Mouse (Mus musculus) limb, embryonic 12.5 days (tissue): ENCODE measurements around the gene Ncstn. TPM values are rescaled to one million over a fixed set of nuclear protein-coding genes. Genes with fewer than 3 reads are reported as not detected.
A peak's percentile ranks its signal among the peaks of the same experiment; 100 is the strongest.

ENCODE experiments used
- ATAC-seq: fragments of 200-750 bp; cut with Nextera tagmentation; 2 replicates; pipeline ENCODE4 v1.8.0; 2017; ENCODE audit warnings: low read depth, moderate TSS enrichment; ENCODE audit not compliant: insufficient number of reproducible peaks, insufficient read depth, low FRiP score, low TSS enrichment
- H3K27ac ChIP-seq: fragments of 300-500 bp; sonication (generic); 2 replicates; pipeline ENCODE4 v1.5.1; 2016; ENCODE audit warnings: mild to moderate bottlenecking, moderate library complexity
- H3K27me3 ChIP-seq: fragments of 300-500 bp; sonication (generic); 2 replicates; pipeline ENCODE4 v1.6.1; 2016; ENCODE audit warnings: mild to moderate bottlenecking, moderate library complexity
- H3K36me3 ChIP-seq: fragments of 300-500 bp; sonication (generic); 2 replicates; pipeline ENCODE4 v1.6.1; 2016; ENCODE audit warnings: mild to moderate bottlenecking, moderate library complexity
- H3K4me1 ChIP-seq: fragments of 300-500 bp; sonication (generic); replicated peaks from 2 replicates; pipeline ENCODE4 v1.6.1; 2016
- H3K4me2 ChIP-seq: fragments of 300-500 bp; sonication (generic); 2 replicates; pipeline ENCODE4 v1.6.1; 2016; ENCODE audit warnings: mild to moderate bottlenecking, moderate library complexity
- H3K4me3 ChIP-seq: fragments of 300-500 bp; sonication (generic); replicated peaks from 2 replicates; pipeline ENCODE4 v1.5.1; 2016; ENCODE audit warnings: mild to moderate bottlenecking
- H3K9ac ChIP-seq: fragments of 300-500 bp; sonication (generic); replicated peaks from 2 replicates; pipeline ENCODE4 v1.6.1; 2016; ENCODE audit warnings: mild to moderate bottlenecking, moderate library complexity
- H3K9me3 ChIP-seq: fragments of 300-500 bp; sonication (generic); 2 replicates; pipeline ENCODE4 v1.6.1; 2016; ENCODE audit warnings: mild to moderate bottlenecking, moderate library complexity
- WGBS: fragments of 180-500 bp; shearing (Covaris S2); methylation state at CpG from one replicate; pipeline ENCODE4 v1.1.7; 2016; 5-methylcytosine and 5-hydroxymethylcytosine counted together
- polyA plus RNA-seq: library from polyadenylated mRNA; unstranded; fragments of >200 nt; fragmentation: Nextera tagmentation; extraction: Ambion mirVana; gene quantifications from 2 replicates; pipeline ENCODE4 v1.2.1, GENCODE M21; 2016

Ncstn gene
- polyA plus RNA-seq, 1 experiment from 2014 or later = 86.6 TPM

GRCm38 (mm10) chr1:172116948-172117347 lies 34.4 kb upstream of the Ncstn start:
- peaks cover 99% of the 10 kb centered on the region for H3K36me3 ChIP-seq
- H3K4me1 ChIP-seq = no peaks in the 10 kb centered on the region
- no peak overlapping the region for H3K4me3 ChIP-seq
- no peak overlapping the region for H3K9ac ChIP-seq
- H3K27me3 ChIP-seq = no peaks in the 10 kb centered on the region
- H3K4me2 ChIP-seq = no peak overlapping the region
- H3K27ac ChIP-seq = no peak overlapping the region
- no peak for ATAC-seq
- H3K9me3 ChIP-seq = no peaks in the 10 kb centered on the region
- WGBS = 93% methylated on average over 5 of the region's 5 CpGs

GRCm38 (mm10) chr1:172107777-172108477 lies 25.3 kb upstream of the Ncstn start:
- 83% methylated on average over 10 of the region's 10 CpGs for WGBS
- no peaks in the 10 kb centered on the region for H3K9me3 ChIP-seq
- H3K36me3 ChIP-seq = peaks cover 99% of the 10 kb centered on the region
- H3K4me1 ChIP-seq = peaks cover 8% of the 10 kb centered on the region
- H3K4me2 ChIP-seq = no peak overlapping the region
- H3K27me3 ChIP-seq = no peaks in the 10 kb centered on the region
- no peak overlapping the region for H3K9ac ChIP-seq
- no peak overlapping the region for H3K4me3 ChIP-seq
- no peak overlapping the region for H3K27ac ChIP-seq
- ATAC-seq = no peak

- Histone ChIP-seq H3K9me3 (no peaks in the 10 kb centered on the region), H3K4me2 (no peak overlapping the region), H3K36me3 (peaks cover 98% of the 10 kb centered on the region), H3K4me3 (no peak overlapping the region), H3K9ac (no peak overlapping the region), H3K4me1 (peaks cover 8% of the 10 kb centered on the region), H3K27ac (no peak overlapping the region), H3K27me3 (no peaks in the 10 kb centered on the region)
- WGBS = 60% methylated on average over 11 of the region's 11 CpGs
- ATAC-seq = no peak; the same call in 1 of the 2 replicates
Observed at GRCm38 (mm10) chr1:172105101-172105500, 22.5 kb upstream of the Ncstn start.

- peaks cover 8% of the 10 kb centered on the region for H3K4me1 ChIP-seq
- ATAC-seq = no peak
- H3K4me2 ChIP-seq = no peak overlapping the region
- H3K36me3 ChIP-seq = peaks cover 94% of the 10 kb centered on the region
- H3K4me3 ChIP-seq = no peak overlapping the region
- 93% methylated on average over 4 of the region's 4 CpGs for WGBS
- H3K9ac ChIP-seq = no peak overlapping the region
- H3K9me3 ChIP-seq = no peaks in the 10 kb centered on the region
- H3K27me3 ChIP-seq = no peaks in the 10 kb centered on the region
- H3K27ac ChIP-seq = no peak overlapping the region
Observed at GRCm38 (mm10) chr1:172103619-172104018, 21.0 kb upstream of the Ncstn start.

GRCm38 (mm10) chr1:172099325-172100033 lies 16.9 kb upstream of the Ncstn start:
- Histone ChIP-seq H3K4me1 (peaks cover 2% of the 10 kb centered on the region; the same call in 1 of the 2 replicates), H3K4me3 (no peak overlapping the region), H3K9ac (no peak overlapping the region), H3K27me3 (no peaks in the 10 kb centered on the region), H3K36me3 (peaks cover 90% of the 10 kb centered on the region), H3K9me3 (no peaks in the 10 kb centered on the region), H3K4me2 (no peak overlapping the region), H3K27ac (no peak overlapping the region)
- WGBS = 91% methylated on average over 6 of the region's 6 CpGs
- ATAC-seq = no peak

- Histone ChIP-seq H3K4me1 (no peaks in the 10 kb centered on the region), H3K36me3 (peaks cover 88% of the 10 kb centered on the region), H3K4me3 (no peak overlapping the region), H3K4me2 (no peak overlapping the region), H3K27ac (no peak overlapping the region), H3K9me3 (no peaks in the 10 kb centered on the region), H3K27me3 (no peaks in the 10 kb centered on the region), H3K9ac (no peak overlapping the region)
- ATAC-seq = no peak
- 82% methylated on average over 6 of the region's 6 CpGs for WGBS
Observed at GRCm38 (mm10) chr1:172095202-172095601, 12.6 kb upstream of the Ncstn start.

GRCm38 (mm10) chr1:172094295-172094694 lies 11.7 kb upstream of the Ncstn start:
- ATAC-seq = no peak
- no peaks in the 10 kb centered on the region for H3K9me3 ChIP-seq
- H3K36me3 ChIP-seq = peaks cover 88% of the 10 kb centered on the region
- no peaks in the 10 kb centered on the region for H3K27me3 ChIP-seq
- H3K27ac ChIP-seq = no peak overlapping the region
- no peaks in the 10 kb centered on the region for H3K4me1 ChIP-seq
- no peak overlapping the region for H3K4me2 ChIP-seq
- no peak overlapping the region for H3K9ac ChIP-seq
- H3K4me3 ChIP-seq = no peak overlapping the region

- Histone ChIP-seq H3K4me1 (no peaks in the 10 kb centered on the region), H3K4me3 (no peak overlapping the region), H3K27ac (no peak overlapping the region), H3K9me3 (no peaks in the 10 kb centered on the region), H3K4me2 (no peak overlapping the region), H3K9ac (no peak overlapping the region), H3K27me3 (no peaks in the 10 kb centered on the region), H3K36me3 (peaks cover 91% of the 10 kb centered on the region)
- WGBS = 83% methylated on average over 3 of the region's 3 CpGs
- ATAC-seq = no peak
Observed at GRCm38 (mm10) chr1:172093522-172093921, 10.9 kb upstream of the Ncstn start.

GRCm38 (mm10) chr1:172082899-172083445 lies 377 bp upstream of the Ncstn start:
- H3K4me2 ChIP-seq = peak overlapping the region; percentile 74
- H3K36me3 ChIP-seq = peaks cover 28% of the 10 kb centered on the region
- no peaks in the 10 kb centered on the region for H3K9me3 ChIP-seq
- peaks cover 18% of the 10 kb centered on the region for H3K4me1 ChIP-seq
- peak overlapping the region; percentile 89 for H3K9ac ChIP-seq
- H3K4me3 ChIP-seq = peak overlapping the region; percentile 87
- peak; percentile 57; the same call in 1 of the 2 replicates for ATAC-seq
- WGBS = 2% methylated on average over 24 of the region's 24 CpGs
- H3K27ac ChIP-seq = peak overlapping the region; percentile 82
- H3K27me3 ChIP-seq = no peaks in the 10 kb centered on the region

GRCm38 (mm10) chr1:172077981-172078380 lies 4.6 kb downstream of the Ncstn start:
- H3K27me3 ChIP-seq = no peaks in the 10 kb centered on the region
- no peak for ATAC-seq
- no peak overlapping the region for H3K4me2 ChIP-seq
- H3K27ac ChIP-seq = no peak overlapping the region
- WGBS = 74% methylated on average over 5 of the region's 5 CpGs
- peaks cover 5% of the 10 kb centered on the region for H3K4me1 ChIP-seq
- H3K9me3 ChIP-seq = no peaks in the 10 kb centered on the region
- H3K36me3 ChIP-seq = peaks cover 68% of the 10 kb centered on the region
- no peak overlapping the region for H3K9ac ChIP-seq
- H3K4me3 ChIP-seq = no peak overlapping the region

GRCm38 (mm10) chr1:172072604-172073003 lies 10.0 kb downstream of the Ncstn start:
- no peaks in the 10 kb centered on the region for H3K9me3 ChIP-seq
- H3K36me3 ChIP-seq = peaks cover 95% of the 10 kb centered on the region
- 95% methylated on average over 7 of the region's 7 CpGs for WGBS

More at GRCm38 (mm10) chr1:172072604-172073003, 10.0 kb downstream of the Ncstn start:
- Histone ChIP-seq H3K27me3 (no peaks in the 10 kb centered on the region), H3K27ac (no peak overlapping the region), H3K4me1 (no peaks in the 10 kb centered on the region), H3K9ac (no peak overlapping the region), H3K4me3 (no peak overlapping the region), H3K4me2 (no peak overlapping the region)
- no peak for ATAC-seq
